Mouse (Mus musculus): Measurements from ENCODE around the gene Ttll1.

DNA sequence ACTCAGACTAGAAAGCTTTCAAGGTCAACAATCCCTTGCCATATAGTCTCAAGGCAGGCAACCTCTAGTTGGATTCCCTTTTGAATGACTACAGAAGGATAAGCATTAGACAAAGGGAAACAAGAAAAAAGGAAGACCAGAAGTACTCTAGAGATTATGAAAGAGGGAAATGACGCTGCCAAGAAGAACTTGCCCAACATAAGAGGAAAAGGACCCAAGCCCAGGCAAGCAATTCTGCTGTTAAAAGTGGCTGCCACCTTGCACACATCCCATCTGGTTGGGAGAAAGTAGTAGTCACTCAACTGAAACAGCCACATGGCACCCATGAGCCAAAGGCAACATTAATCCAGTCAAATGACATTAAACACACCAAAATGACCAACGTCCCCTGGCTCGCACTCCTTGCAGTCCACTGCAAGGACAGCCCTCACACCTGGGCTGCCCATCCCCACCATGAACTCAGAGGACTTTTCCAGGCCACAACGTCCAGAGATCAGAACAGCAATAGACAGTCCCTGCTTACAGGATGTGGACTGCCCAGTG is 68.1 kb downstream of the Ttll1 start:
- no peak for TF ChIP-seq POLR2A (IDR thresholded peaks at IDR 0.05; ENCODE audit: low read depth, low read length)
- TF ChIP-seq CTCF (IDR thresholded peaks at IDR 0.05; ENCODE audit: extremely low read depth, insufficient read depth, insufficient read length, insufficient replicate concordance): no peak
